Mouse (Mus musculus): Measurements from ENCODE around the gene Dmp1. TPM values are rescaled to one million over a fixed set of nuclear protein-coding genes. Genes with fewer than 3 reads are reported as not detected.

The Dmp1 gene
- polyA plus RNA-seq, 1 experiment from 2014 or later, result 0.08 TPM

DNA sequence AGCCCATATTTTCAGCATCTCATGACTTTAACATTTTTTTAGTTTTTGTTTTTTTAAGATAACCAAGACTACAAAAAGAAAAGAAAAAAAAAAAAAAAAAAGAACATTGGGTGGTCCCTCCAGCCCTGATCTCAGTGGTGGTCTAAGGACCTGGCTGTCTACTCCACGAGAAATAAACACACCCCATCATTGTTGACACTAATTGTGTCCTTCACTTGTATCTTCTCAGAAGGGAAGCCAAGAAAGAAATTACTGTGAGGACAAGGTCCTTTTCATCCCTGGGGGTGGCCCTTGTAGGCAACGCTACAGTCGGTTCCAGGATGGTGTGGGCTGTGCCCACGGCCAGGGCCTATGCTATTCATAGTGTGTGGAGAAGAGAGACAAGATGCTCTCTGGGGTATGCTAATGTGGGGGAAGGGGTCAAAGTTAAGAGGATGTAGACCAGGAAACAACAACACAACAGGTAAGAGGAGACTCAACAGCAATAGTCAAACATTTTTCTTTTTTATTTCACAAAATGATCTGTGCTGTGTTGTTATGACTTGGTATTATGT lies 59.6 kb downstream of the Dmp1 start:
- DNase-seq (ENCODE audit: low spot score), result no peak

DNA sequence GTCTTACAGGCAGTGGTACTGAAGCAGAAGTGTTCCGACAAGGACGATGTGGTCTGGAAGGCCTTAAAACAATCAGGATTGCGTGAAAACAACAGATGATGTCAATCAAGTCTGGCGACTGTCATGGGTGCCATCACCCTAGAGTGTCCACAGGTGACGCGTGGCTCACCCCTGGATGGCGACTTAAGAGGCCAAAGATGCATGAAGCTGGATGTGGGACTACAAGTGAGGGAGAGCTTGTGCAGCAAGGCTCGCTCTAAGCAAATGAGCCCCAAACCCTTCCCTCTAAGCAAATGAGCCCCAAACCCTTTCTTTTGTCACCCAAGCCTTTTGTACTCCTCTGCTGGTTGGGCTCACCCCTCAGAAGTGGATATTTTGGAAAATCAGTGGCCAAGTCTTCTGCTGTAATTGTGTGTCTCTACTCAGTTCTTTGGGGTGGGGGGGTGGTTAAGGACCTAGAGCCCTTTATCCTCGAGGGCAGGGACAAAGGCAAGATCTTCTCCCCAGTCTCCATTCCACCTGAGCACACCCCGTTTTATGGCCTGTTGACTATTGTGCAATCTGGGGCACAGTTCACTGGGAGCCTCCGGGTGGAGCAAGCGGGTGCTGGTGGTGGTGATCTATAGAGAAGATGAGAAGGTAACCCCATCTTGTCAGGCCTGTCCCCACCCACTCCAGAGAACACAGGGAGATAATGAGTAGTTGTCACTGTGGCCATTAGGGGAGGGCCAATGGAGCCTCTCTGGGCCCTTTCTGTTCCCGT lies 60.8 kb downstream of the Dmp1 start:
- DNase-seq (ENCODE audit: low spot score), result no peak

Other genes with a start within 250 kb of the Dmp1 start
- gene Hsd17b13, start 225.2 kb upstream of the Dmp1 start, polyA plus RNA-seq (2015; fragmentation: Nextera tagmentation; extraction: Ambion mirVana), result 0.12 TPM in 2 replicates
- gene Hsd17b11, start 180.7 kb upstream of the Dmp1 start, polyA plus RNA-seq (2015; fragmentation: Nextera tagmentation; extraction: Ambion mirVana), result 3.9 and 5.7 TPM in 2 replicates
- 53.9 and 56.6 TPM in 2 replicates for gene Nudt9, start 156.3 kb upstream of the Dmp1 start, polyA plus RNA-seq (2015; fragmentation: Nextera tagmentation; extraction: Ambion mirVana)
- gene Gm17660, start 125.0 kb upstream of the Dmp1 start, polyA plus RNA-seq (2015; fragmentation: Nextera tagmentation; extraction: Ambion mirVana), result not detected in 2 replicates
- gene Sparcl1, start 88.9 kb upstream of the Dmp1 start, polyA plus RNA-seq (2015; fragmentation: Nextera tagmentation; extraction: Ambion mirVana), result 34.1 and 35.4 TPM in 2 replicates
- gene Dspp, start 31.9 kb upstream of the Dmp1 start, polyA plus RNA-seq (2015; fragmentation: Nextera tagmentation; extraction: Ambion mirVana), result not detected in 2 replicates
- gene Ibsp, start 96.6 kb downstream of the Dmp1 start, polyA plus RNA-seq (2015; fragmentation: Nextera tagmentation; extraction: Ambion mirVana), result 0.19 and 0.40 TPM in 2 replicates
- not detected in 2 replicates for gene Mepe, start 122.7 kb downstream of the Dmp1 start, polyA plus RNA-seq (2015; fragmentation: Nextera tagmentation; extraction: Ambion mirVana)
- gene Spp1, start 232.5 kb downstream of the Dmp1 start, polyA plus RNA-seq (2015; fragmentation: Nextera tagmentation; extraction: Ambion mirVana), result 6.0 and 7.0 TPM in 2 replicates